Mouse (Mus musculus) spleen, embryonic (tissue): ENCODE results near the gene Gm10377.
"Not testable (repeated sequence)": the region's sequence is repeated elsewhere in the genome, so short reads cannot be mapped to it uniquely, and the experiment has no call there.

Experiments used
- CTCF ChIA-PET: fragments of 350-600 bp; sonication (Branson Sonifier 250); formaldehyde crosslinking; loops from one replicate; lab custom pipeline; 2022; lab: Charles Lee

Gene Gm10377

GRCm38 (mm10) chr14:42797887-42798286 is at the start of gene Gm10377:
Gene Gm10377, minus strand, starts transcription at chr14:42797987.
- CTCF ChIA-PET = not testable (repeated sequence)

- CTCF ChIA-PET = not testable (repeated sequence)
Measured at GRCm38 (mm10) chr14:42768721-42769120, 29.1 kb downstream of the Gm10377 start, which contains the start of gene Gm3015. Gene Gm3015, minus strand, starts transcription at chr14:42768821.
